Mouse (Mus musculus) thymus, adult 2 months (tissue): ENCODE results near the gene Gmppb. TPM values are rescaled to one million over a fixed set of nuclear protein-coding genes. Genes with fewer than 3 reads are reported as not detected.

Source experiments
- DNase-seq: peaks from one replicate; pipeline ENCODE4 v3.0.0; 2021
- H3K27ac ChIP-seq: fragments of 200-500 bp; 2 replicates; pipeline ENCODE4 v1.5.1; 2012; ENCODE audit warnings: low read length, control low read depth; ENCODE audit not compliant: control insufficient read depth, insufficient read depth
- H3K27me3 ChIP-seq: fragments of 200-500 bp; 2 replicates; pipeline ENCODE4 v1.6.1; 2012; ENCODE audit warnings: mild to moderate bottlenecking, low read length, moderate library complexity, mixed read lengths; ENCODE audit not compliant: control insufficient read depth, insufficient read depth
- H3K36me3 ChIP-seq: fragments of 200-500 bp; 2 replicates; pipeline ENCODE4 v1.6.1; 2012; ENCODE audit warnings: mild to moderate bottlenecking, low read length, moderate library complexity; ENCODE audit not compliant: control insufficient read depth, insufficient read depth
- H3K4me1 ChIP-seq: fragments of 200-500 bp; replicated peaks from 2 replicates; pipeline ENCODE4 v1.6.1; 2012; ENCODE audit warnings: low read length; ENCODE audit not compliant: control insufficient read depth, insufficient read depth
- H3K4me3 ChIP-seq: fragments of 200-500 bp; 2 replicates; pipeline ENCODE4 v1.5.1; 2012; ENCODE audit warnings: mild to moderate bottlenecking, low read length, control low read depth, moderate library complexity; ENCODE audit not compliant: control insufficient read depth, insufficient read depth
- CTCF ChIP-seq: fragments of 200-500 bp; IDR thresholded peaks from 2 replicates; pipeline ENCODE4 v1.5.1; 2012; ENCODE audit warnings: mild to moderate bottlenecking, control low read depth, low read length, moderate library complexity, borderline replicate concordance; ENCODE audit not compliant: control insufficient read depth, poor library complexity, insufficient read depth; ENCODE audit errors: extremely low read depth
- POLR2A ChIP-seq: fragments of 200-500 bp; IDR thresholded peaks from 2 replicates; pipeline ENCODE4 v1.6.1; 2012; ENCODE audit warnings: mild to moderate bottlenecking, low read length, control low read depth, moderate library complexity; ENCODE audit not compliant: control insufficient read depth, poor library complexity, insufficient read depth; ENCODE audit errors: extremely low read depth
- WGBS: fragments of 180-500 bp; shearing (Covaris S2); methylation state at CpG from one replicate; pipeline ENCODE4 v1.1.7; 2018; 5-methylcytosine and 5-hydroxymethylcytosine counted together
- polyA plus RNA-seq: library from polyadenylated mRNA; depleted of rRNA; stranded (reverse); fragments of >200 nt; gene quantifications from 2 replicates; pipeline ENCODE4 v1.2.3, GENCODE M21; 2012

The Gmppb gene
- polyA plus RNA-seq, 1 experiment, result 20.9 TPM

DNA sequence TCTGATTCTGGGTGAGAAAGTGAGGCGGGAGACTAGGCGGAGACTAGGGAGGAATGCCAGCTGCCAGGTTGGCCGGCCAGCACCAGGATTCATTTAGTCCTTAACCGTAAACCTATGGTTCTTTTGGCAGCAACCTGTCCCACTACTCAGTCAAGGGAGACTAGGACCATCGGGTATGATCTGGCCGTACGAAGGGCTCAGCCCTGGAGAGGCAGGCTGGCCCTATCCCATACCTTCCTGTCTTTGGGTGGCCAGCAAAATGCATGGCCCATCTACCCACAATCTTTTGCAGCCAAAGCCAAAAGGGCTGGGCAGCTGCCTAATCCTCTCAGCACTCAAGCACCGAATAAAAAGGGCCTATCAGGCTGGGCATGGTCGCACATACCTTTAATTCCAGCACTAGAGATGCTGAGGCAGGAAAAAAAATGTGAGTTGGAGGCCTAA is 23.5 kb downstream of the Gmppb start:
- Histone ChIP-seq H3K27me3 (no peaks in the 10 kb centered on the region), H3K36me3 (peaks cover 6% of the 10 kb centered on the region; the same call in 1 of the 2 replicates), H3K4me1 (no peaks in the 10 kb centered on the region), H3K27ac (no peak overlapping the region), H3K4me3 (no peak overlapping the region)
- WGBS, result 94% methylated on average over 9 of the region's 9 CpGs
- no peak for DNase-seq
- TF ChIP-seq POLR2A (no peak), CTCF (no peak)

DNA sequence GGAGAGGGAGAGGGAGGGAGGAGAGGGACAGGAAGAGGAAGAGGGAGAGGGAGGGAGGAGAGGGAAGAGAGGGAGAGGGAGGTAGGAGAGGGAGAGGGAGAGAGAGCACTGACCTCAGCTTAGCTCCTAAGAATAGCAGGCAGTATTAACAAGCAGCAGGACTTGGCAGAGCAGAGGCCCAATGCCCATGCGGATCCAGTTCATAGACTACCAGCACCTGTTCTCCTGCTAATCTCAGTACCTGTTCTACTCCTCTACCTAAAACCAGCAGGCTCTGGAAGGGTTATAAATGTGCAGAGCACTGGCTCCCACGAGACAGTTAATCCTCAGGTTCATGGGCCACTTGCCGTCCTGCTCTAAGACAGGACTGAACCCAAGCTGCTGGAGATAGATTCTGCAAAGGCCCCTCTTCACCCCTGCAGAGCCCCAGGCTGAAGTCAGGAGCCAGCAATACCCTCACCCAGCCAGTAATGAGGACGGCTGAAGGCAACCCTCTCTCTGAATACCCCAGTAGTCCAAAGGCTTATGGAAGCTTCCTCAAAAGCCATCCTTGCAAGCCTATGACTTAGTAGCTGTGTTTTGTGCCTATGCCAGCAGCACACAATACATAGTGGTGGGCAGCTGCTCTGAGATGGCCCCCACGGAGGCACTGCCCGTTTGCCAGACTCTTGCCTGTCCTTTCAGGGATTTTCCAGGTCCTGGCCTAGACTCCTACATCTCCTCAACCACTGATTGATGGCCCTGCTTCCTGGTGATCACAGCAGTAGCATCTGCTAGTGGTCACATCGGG is 24.3 kb downstream of the Gmppb start:
- TF ChIP-seq CTCF (no peak), POLR2A (no peak)
- Histone ChIP-seq H3K27me3 (no peaks in the 10 kb centered on the region), H3K27ac (no peak overlapping the region), H3K36me3 (peaks cover 6% of the 10 kb centered on the region; the same call in 1 of the 2 replicates), H3K4me1 (peaks cover 6% of the 10 kb centered on the region), H3K4me3 (no peak overlapping the region)
- WGBS, result 90% methylated on average over 7 of the region's 7 CpGs
- no peak for DNase-seq

DNA sequence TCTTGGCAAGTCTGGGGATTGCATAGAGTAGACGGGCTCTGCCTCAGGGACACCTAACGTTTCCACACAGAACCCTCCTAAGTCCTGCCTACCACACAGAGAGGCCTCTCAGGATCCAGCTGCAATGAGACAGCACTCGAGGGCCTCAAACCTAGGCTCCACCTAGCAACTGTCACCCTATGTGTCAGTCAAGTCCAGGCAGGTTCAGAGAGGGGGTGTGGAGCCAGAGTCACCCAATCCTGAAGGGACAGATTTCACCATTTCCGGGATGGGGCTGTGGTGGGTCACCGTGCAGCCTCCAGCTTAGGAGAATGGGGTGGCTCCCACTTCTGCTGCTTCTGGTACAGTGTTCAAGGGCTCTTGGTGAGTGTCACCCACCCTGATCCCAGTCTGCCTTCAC is 31.1 kb downstream of the Gmppb start, which contains the start of gene Mst1:
Gene Mst1 (plus strand): TSS at position 269 of the 400 bp plus-strand sequence.
- H3K4me3 ChIP-seq, result peak within 1 kb of the TSS; percentile 78
- H3K27ac ChIP-seq, result no peak within 1 kb of the TSS
- WGBS, result 81% methylated on average over 5 of the region's 5 CpGs
- H3K27me3 ChIP-seq, result no peaks in the 10 kb centered on the region
- no peak for TF ChIP-seq CTCF
- TF ChIP-seq POLR2A, result no peak
- DNase-seq, result no peak
- peaks cover 4% of the 10 kb centered on the region; the same call in 1 of the 2 replicates for H3K36me3 ChIP-seq
- H3K4me1 ChIP-seq, result peaks cover 29% of the 10 kb centered on the region

DNA sequence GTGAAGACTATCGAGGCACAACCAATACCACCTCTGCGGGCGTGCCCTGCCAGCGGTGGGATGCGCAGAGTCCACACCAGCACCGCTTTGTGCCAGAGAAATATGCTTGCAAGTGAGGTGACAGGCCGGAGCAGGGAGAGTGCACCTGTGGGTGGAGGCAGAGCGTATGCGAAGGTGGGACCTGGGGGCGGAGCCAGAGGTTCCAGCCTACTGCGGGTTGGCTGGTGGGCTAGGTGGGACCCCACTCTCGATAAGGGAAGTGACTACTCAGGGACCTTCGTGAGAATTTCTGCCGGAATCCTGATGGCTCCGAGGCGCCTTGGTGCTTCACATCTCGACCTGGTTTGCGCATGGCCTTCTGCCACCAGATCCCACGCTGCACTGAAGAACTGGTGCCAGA is 33.5 kb downstream of the Gmppb start:
- DNase-seq, result no peak
- H3K4me3 ChIP-seq, result peak overlapping the region; percentile 7; the same call in 1 of the 2 replicates
- H3K27ac ChIP-seq, result no peak overlapping the region
- H3K27me3 ChIP-seq, result no peaks in the 10 kb centered on the region
- peaks cover 29% of the 10 kb centered on the region for H3K4me1 ChIP-seq
- 27% methylated on average over 19 of the region's 19 CpGs for WGBS
- TF ChIP-seq POLR2A (no peak), CTCF (no peak)
- peaks cover 21% of the 10 kb centered on the region for H3K36me3 ChIP-seq

DNA sequence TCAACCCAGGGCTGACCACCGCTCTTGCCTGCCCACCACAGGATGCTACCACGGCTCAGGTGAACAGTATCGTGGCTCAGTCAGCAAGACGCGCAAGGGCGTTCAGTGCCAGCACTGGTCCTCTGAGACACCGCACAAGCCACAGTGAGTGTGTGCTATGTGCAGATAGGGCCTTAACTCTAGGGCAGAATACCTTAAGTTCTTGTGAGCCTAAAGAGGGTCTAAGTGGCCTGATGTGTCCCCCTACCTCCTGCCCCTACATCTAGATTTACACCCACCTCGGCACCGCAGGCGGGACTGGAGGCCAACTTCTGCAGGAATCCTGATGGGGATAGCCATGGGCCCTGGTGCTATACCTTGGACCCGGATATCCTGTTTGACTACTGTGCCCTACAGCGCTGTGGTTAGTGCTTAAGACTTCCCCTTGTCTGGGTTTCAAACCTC is 34.0 kb downstream of the Gmppb start, which contains the start of gene Rnf123:
Gene Rnf123 (minus strand): TSS at position 359 of the 444 bp plus-strand sequence.
- TF ChIP-seq CTCF (no peak), POLR2A (no peak)
- Histone ChIP-seq H3K27me3 (no peaks in the 10 kb centered on the region), H3K27ac (no peak within 1 kb of the TSS), H3K4me3 (peak within 1 kb of the TSS; percentile 7; the same call in 1 of the 2 replicates), H3K36me3 (peaks cover 26% of the 10 kb centered on the region), H3K4me1 (peaks cover 25% of the 10 kb centered on the region)
- no peak for DNase-seq
- 9% methylated on average over 12 of the region's 12 CpGs for WGBS

DNA sequence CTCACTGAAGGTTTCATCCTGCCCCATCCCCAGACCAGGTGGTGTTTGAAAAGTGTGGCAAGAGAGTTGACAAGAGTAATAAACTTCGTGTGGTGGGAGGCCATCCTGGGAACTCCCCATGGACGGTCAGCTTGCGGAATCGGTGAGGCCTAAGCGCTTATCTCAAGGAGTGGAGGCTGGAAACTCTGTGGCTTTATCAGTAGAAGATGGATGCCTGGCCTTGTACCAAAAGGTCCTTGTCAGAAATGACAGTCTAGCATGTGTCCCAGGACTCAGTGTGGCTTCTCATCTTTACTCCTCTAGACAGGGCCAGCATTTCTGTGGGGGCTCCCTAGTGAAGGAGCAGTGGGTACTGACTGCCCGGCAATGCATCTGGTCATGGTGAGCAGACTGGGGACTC is 34.5 kb downstream of the Gmppb start:
- Histone ChIP-seq H3K36me3 (peaks cover 31% of the 10 kb centered on the region), H3K4me1 (peaks cover 21% of the 10 kb centered on the region), H3K27ac (no peak overlapping the region), H3K27me3 (no peaks in the 10 kb centered on the region), H3K4me3 (no peak overlapping the region)
- WGBS, result 93% methylated on average over 6 of the region's 6 CpGs
- TF ChIP-seq CTCF (no peak), POLR2A (no peak)
- no peak for DNase-seq
